Mouse (Mus musculus): ENCODE measurements at regions not wholly inside any gene's neighbourhood (a gene's known extent, or its start where the extent isn't known, plus 50 kb on each side); places are given as distances from the start of the nearest gene placed in this dataset.

DNA sequence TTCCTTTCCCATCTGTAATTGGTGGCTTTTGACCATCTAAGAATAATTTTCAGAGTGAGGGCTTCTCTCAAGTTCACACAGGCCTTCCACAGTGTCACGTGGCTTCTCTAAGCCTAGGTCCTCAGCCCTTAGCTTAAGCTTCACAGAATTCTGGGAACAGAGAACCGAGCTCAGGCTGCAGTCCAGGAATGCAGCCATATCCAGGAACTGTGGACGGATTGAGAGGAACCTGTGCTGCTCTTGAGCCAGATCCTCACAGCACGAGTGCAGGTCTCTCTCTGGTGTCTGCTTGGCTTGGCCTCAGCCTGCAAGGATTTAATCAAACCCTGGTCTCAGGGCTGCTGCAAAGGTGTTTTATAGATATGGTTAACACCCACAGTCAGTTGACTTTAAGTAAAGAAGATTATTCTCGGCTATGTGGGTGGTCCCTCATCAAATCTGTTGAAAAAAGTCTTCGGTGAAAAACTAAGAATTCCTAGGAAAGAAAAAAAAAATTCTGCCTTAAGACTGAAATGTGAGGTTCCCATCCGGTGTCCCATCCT is 127.8 kb downstream of the Mis18a start:
- TF ChIP-seq CTCF (conservative IDR thresholded peaks at IDR 0.05; ENCODE audit: low read length) = no peak
- TF ChIP-seq POU5F1 (IDR thresholded peaks at IDR 0.05; ENCODE audit: borderline replicate concordance, low read length) = no peak

All from E14TG2a.4 (cell line).